Mouse (Mus musculus) spleen, postnatal 4 days (tissue): ENCODE data around the gene H2afb2.

ENCODE experiments used
- DNase-seq, 2 experiments: peaks; one replicate each; pipeline ENCODE4 v3.0.0; 2022; ENCODE audit warnings: low spot score in 2 of 2

Gene H2afb2

DNA sequence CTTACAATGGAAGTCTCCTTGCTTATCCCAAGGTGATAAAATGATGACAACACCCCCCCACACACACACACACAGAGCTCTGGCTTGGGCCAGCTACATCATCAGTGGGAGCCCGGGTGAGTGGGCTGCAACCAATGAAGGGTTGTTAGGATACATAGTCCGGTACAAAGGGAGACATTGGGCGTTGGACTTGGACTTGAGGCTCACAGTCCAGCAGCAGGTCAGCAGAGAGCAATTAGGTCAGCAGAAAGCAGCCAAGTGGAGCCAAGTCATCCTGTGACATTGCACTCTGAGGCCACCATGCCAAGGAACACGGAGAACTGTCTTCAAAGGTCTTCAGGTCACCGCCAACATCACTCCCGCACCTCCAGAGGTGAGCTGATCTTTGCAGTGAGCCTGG, at the start of gene H2afb2:
H2afb2 (plus strand) TSS at position 301 of the 400 bp plus-strand sequence.
- DNase-seq: no peak
